Mouse (Mus musculus) heart, embryonic 16.5 days (tissue): ENCODE results near the gene Clip4. TPM values are rescaled to one million over a fixed set of nuclear protein-coding genes. Genes with fewer than 3 reads are reported as not detected.
A peak's percentile ranks its signal among the peaks of the same experiment; 100 is the strongest.
"Not testable (repeated sequence)": the region's sequence is repeated elsewhere in the genome, so short reads cannot be mapped to it uniquely, and the experiment has no call there.

Source experiments
- ATAC-seq: fragments of 200-750 bp; cut with Nextera tagmentation; replicated peaks from 2 replicates; pipeline ENCODE4 v1.8.0; 2017; ENCODE audit warnings: moderate number of reproducible peaks; ENCODE audit not compliant: insufficient read depth, low FRiP score; ENCODE audit errors: extremely low read depth
- H3K27ac ChIP-seq: fragments of 300-500 bp; sonication (generic); 2 replicates; pipeline ENCODE4 v1.5.1; 2014; ENCODE audit warnings: mild to moderate bottlenecking, low read length, control low read depth, moderate library complexity
- H3K27me3 ChIP-seq: fragments of 300-500 bp; sonication (generic); 2 replicates; pipeline ENCODE4 v1.6.1; 2014; ENCODE audit warnings: low read length, mixed read lengths; ENCODE audit not compliant: control insufficient read depth, insufficient read depth
- H3K36me3 ChIP-seq: fragments of 300-500 bp; sonication (generic); 2 replicates; pipeline ENCODE4 v1.6.1; 2014; ENCODE audit not compliant: control insufficient read depth, insufficient read depth
- H3K4me1 ChIP-seq: fragments of 300-500 bp; sonication (generic); 2 replicates; pipeline ENCODE4 v1.6.1; 2014; ENCODE audit warnings: low read length, mixed read lengths; ENCODE audit not compliant: control insufficient read depth, insufficient read depth
- H3K4me2 ChIP-seq: fragments of 300-500 bp; sonication (generic); 2 replicates; pipeline ENCODE4 v1.6.1; 2014; ENCODE audit warnings: low read depth, mild to moderate bottlenecking, control low read depth, low read length
- H3K4me3 ChIP-seq: fragments of 300-500 bp; sonication (generic); 2 replicates; pipeline ENCODE4 v1.5.1; 2014; ENCODE audit warnings: mild to moderate bottlenecking, control low read depth, low read length
- H3K9ac ChIP-seq: fragments of 300-500 bp; sonication (generic); 2 replicates; pipeline ENCODE4 v1.6.1; 2014; ENCODE audit warnings: low read length, control low read depth
- H3K9me3 ChIP-seq: fragments of 300-500 bp; sonication (generic); replicated peaks from 2 replicates; pipeline ENCODE4 v1.6.1; 2016; ENCODE audit warnings: low read length; ENCODE audit not compliant: control insufficient read depth
- WGBS: fragments of 180-500 bp; shearing (Covaris S2); extraction: QIAGEN DNeasy Blood & Tissue Kit; methylation state at CpG from one replicate; pipeline ENCODE4 v1.1.7; 2014; 5-methylcytosine and 5-hydroxymethylcytosine counted together
- polyA plus RNA-seq: library from polyadenylated mRNA; unstranded; fragments of >200 nt; fragmentation: Nextera tagmentation; extraction: Ambion mirVana; gene quantifications from 2 replicates; pipeline ENCODE4 v1.2.1, GENCODE M21; 2015

Gene Clip4
- polyA plus RNA-seq, result 35.8 and 37.2 TPM in 2 replicates

DNA sequence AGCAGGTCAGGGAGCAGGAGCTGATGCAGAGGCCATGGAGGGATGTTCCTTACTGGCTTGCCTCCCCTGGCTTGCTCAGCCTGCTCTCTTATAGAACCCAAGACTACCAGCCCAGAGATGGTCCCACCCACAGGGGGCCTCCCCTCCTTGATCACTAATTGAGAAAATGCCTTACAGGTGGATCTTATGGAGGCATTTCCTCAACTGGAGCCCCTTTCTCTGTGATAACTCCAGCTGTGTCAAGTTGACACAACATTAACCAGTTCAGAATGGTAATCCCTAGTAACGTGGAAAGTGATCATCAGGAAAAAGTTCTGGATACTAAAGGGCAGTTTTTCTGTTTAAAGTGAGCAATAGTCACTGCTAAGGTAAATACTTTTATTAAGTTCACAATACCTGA is at the start of gene Clip4:
Clip4 (plus strand) TSS at position 301 of the 400 bp plus-strand sequence.
- not testable (repeated sequence) for H3K4me3 ChIP-seq, ATAC-seq, H3K9me3 ChIP-seq, H3K27ac ChIP-seq, H3K4me2 ChIP-seq, H3K4me1 ChIP-seq, H3K36me3 ChIP-seq, H3K9ac ChIP-seq, H3K27me3 ChIP-seq
- 81% methylated on average over 1 of the region's 1 CpGs for WGBS

- no peak for ATAC-seq
- Histone ChIP-seq H3K36me3 (no peaks in the 10 kb centered on the region), H3K4me1 (peaks cover 19% of the 10 kb centered on the region), H3K9ac (peak overlapping the region; percentile 61), H3K27ac (peak overlapping the region; percentile 97), H3K27me3 (no peaks in the 10 kb centered on the region), H3K9me3 (no peaks in the 10 kb centered on the region), H3K4me2 (no peak overlapping the region), H3K4me3 (no peak overlapping the region)
Measured at GRCm38 (mm10) chr17:71720434-71720833, 47.8 kb upstream of the Clip4 start.

GRCm38 (mm10) chr17:71721019-71721418 is 47.3 kb upstream of the Clip4 start:
- 30% methylated on average over 3 of the region's 3 CpGs for WGBS
- peak overlapping the region; percentile 33; the same call in 1 of the 2 replicates for H3K4me2 ChIP-seq
- H3K4me1 ChIP-seq, result peaks cover 19% of the 10 kb centered on the region
- peak; percentile 95 for ATAC-seq
- peak overlapping the region; percentile 97 for H3K27ac ChIP-seq
- peak overlapping the region; percentile 61 for H3K9ac ChIP-seq
- H3K4me3 ChIP-seq, result no peak overlapping the region
- no peaks in the 10 kb centered on the region for H3K9me3 ChIP-seq
- H3K36me3 ChIP-seq, result no peaks in the 10 kb centered on the region
- no peaks in the 10 kb centered on the region for H3K27me3 ChIP-seq

DNA sequence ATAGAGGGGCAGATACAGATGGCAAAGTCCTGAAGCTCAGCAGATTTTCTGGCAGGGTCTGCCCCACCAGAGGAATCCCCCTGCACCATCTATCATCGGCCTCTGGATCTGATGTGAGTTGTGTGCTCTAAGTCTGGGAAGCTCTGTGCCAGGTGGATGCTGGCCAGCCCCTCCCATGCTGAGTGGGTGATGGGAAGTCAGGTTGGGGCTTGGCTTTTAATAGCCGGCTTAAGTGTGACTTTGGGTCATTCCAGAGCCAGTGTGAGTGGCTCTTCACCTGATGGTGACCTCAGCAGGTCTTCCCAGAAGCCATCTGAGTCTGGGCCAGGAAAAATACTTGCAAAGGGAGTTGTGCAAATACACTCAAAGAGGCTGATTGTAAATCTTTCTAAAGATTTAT is 37.6 kb upstream of the Clip4 start:
- Histone ChIP-seq H3K9ac (no peak overlapping the region), H3K4me2 (no peak overlapping the region), H3K36me3 (no peaks in the 10 kb centered on the region), H3K27ac (no peak overlapping the region), H3K4me3 (no peak overlapping the region), H3K9me3 (peaks cover 4% of the 10 kb centered on the region; the same call in 1 of the 2 replicates), H3K27me3 (no peaks in the 10 kb centered on the region), H3K4me1 (no peaks in the 10 kb centered on the region)
- ATAC-seq, result peak; percentile 72
- WGBS, result 29% methylated on average over 2 of the region's 2 CpGs

GRCm38 (mm10) chr17:71736442-71736841 is 31.8 kb upstream of the Clip4 start:
- WGBS, result 54% methylated on average over 3 of the region's 3 CpGs
- no peaks in the 10 kb centered on the region for H3K27me3 ChIP-seq
- peaks cover 4% of the 10 kb centered on the region; the same call in 1 of the 2 replicates for H3K9me3 ChIP-seq
- ATAC-seq, result no peak
- no peak overlapping the region for H3K4me2 ChIP-seq
- no peak overlapping the region for H3K27ac ChIP-seq
- H3K4me1 ChIP-seq, result peaks cover 5% of the 10 kb centered on the region; the same call in 1 of the 2 replicates
- no peaks in the 10 kb centered on the region for H3K36me3 ChIP-seq
- no peak overlapping the region for H3K9ac ChIP-seq
- H3K4me3 ChIP-seq, result no peak overlapping the region

- 82% methylated on average over 3 of the region's 3 CpGs for WGBS
- H3K4me3 ChIP-seq, result no peak overlapping the region
- no peak for ATAC-seq
Measured at GRCm38 (mm10) chr17:71742156-71742555, 26.1 kb upstream of the Clip4 start.

DNA sequence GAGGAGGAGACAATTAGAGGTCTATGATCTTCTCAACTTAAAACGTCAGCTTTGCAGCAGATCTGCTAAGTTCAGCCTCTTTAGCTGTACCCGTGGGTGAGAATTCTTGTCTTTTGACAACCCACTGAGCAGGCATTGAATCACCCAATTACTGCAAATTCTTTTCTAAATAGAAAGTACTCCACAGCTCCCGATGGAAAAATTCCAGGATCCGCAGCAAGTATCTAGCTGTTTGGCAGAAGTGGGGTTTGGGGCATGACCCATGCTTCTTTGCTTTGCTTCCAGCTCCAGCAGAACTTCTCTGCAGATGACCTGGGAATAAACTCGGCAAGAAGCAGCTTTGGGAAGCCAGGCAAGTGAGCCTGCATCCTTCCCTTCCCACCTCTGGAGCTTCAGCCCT is 25.3 kb upstream of the Clip4 start:
- no peaks in the 10 kb centered on the region for H3K9me3 ChIP-seq
- no peaks in the 10 kb centered on the region for H3K4me1 ChIP-seq
- H3K9ac ChIP-seq, result no peak overlapping the region
- no peak for ATAC-seq
- H3K4me2 ChIP-seq, result no peak overlapping the region
- no peak overlapping the region for H3K27ac ChIP-seq
- no peaks in the 10 kb centered on the region for H3K27me3 ChIP-seq
- no peak overlapping the region for H3K4me3 ChIP-seq
- 33% methylated on average over 5 of the region's 5 CpGs for WGBS
- H3K36me3 ChIP-seq, result no peaks in the 10 kb centered on the region

More at GRCm38 (mm10) chr17:71742156-71742555, 26.1 kb upstream of the Clip4 start:
- H3K9me3 ChIP-seq, result no peaks in the 10 kb centered on the region
- no peak overlapping the region for H3K4me2 ChIP-seq
- no peaks in the 10 kb centered on the region for H3K27me3 ChIP-seq
- no peak overlapping the region for H3K27ac ChIP-seq
- H3K4me1 ChIP-seq, result no peaks in the 10 kb centered on the region
- no peaks in the 10 kb centered on the region for H3K36me3 ChIP-seq
- H3K9ac ChIP-seq, result no peak overlapping the region

DNA sequence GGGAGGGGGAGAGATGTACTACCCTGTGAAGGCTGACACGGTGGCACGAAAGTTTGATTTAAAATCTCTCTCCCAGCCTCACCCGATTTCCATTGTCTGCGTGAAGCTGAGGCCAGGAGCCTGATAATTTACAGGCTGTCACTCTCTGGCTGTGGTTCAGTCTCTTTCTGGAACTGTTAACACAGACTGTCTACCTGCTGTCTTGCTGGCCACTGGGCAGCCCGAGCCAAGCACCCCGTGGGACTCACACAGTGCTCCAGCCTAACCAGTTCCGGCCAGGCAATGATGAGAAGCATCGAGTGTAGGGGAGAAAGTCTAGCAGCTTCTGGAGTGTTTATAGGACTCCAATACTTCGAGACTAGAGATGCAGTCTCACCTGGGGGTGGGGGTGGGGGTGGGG is 22.2 kb upstream of the Clip4 start:
- no peaks in the 10 kb centered on the region for H3K4me1 ChIP-seq
- H3K27ac ChIP-seq, result no peak overlapping the region
- WGBS, result 78% methylated on average over 9 of the region's 9 CpGs
- no peak overlapping the region for H3K4me3 ChIP-seq
- H3K27me3 ChIP-seq, result no peaks in the 10 kb centered on the region
- H3K9me3 ChIP-seq, result no peaks in the 10 kb centered on the region
- no peak for ATAC-seq
- H3K4me2 ChIP-seq, result no peak overlapping the region
- H3K9ac ChIP-seq, result no peak overlapping the region
- no peaks in the 10 kb centered on the region for H3K36me3 ChIP-seq

GRCm38 (mm10) chr17:71747561-71747960 is 20.7 kb upstream of the Clip4 start:
- Histone ChIP-seq H3K36me3 (no peaks in the 10 kb centered on the region), H3K4me3 (no peak overlapping the region), H3K27ac (no peak overlapping the region), H3K4me1 (no peaks in the 10 kb centered on the region), H3K9ac (no peak overlapping the region), H3K9me3 (no peaks in the 10 kb centered on the region), H3K4me2 (no peak overlapping the region), H3K27me3 (no peaks in the 10 kb centered on the region)
- WGBS, result 76% methylated on average over 8 of the region's 8 CpGs
- ATAC-seq, result no peak
